31 mouse cellular contexts compared by ENCODE assay signal in genomic region chr4:129862357-129862756, GRCm38 (mm10).
"Had no signal": no experiment of that assay in that cellular context is flagged by ENCODE, and none has a peak within 500 bp of the region (broad histone marks: within the 10 kb centered on the region; RNA-seq: fewer than 3 reads in every experiment).

No protein-coding gene starts in this region.

- H3K9ac ChIP-seq: limb, embryonic 12.5 days; limb, embryonic 13.5 days; limb, embryonic 15.5 days; liver, embryonic 12.5 days; liver, embryonic 13.5 days; liver, embryonic 14.5 days; liver, embryonic 15.5 days; liver, postnatal 0 days; lung, embryonic 14.5 days; lung, embryonic 15.5 days; midbrain, embryonic 12.5 days; midbrain, embryonic 15.5 days; neural tube, embryonic 12.5 days had no signal

- DNase-seq: left cerebral cortex, postnatal 4 days; liver; liver, embryonic 13.5 days; liver, postnatal 0 days; lung, adult 18-20 months; lung, adult 2 months; lung, embryonic 14.5 days; lung, postnatal 10 days; lung, postnatal 14 days; lung, postnatal 36 days; lung, postnatal 4 days; midbrain, embryonic 14.5 days had no signal

- H3K9me3 ChIP-seq: limb, embryonic 10.5 days; limb, embryonic 12.5 days; limb, embryonic 13.5 days; limb, embryonic 15.5 days; liver, embryonic 12.5 days; liver, embryonic 13.5 days; liver, embryonic 15.5 days; lung, embryonic 15.5 days; midbrain, embryonic 10.5 days; midbrain, embryonic 12.5 days; midbrain, embryonic 15.5 days; neural tube, embryonic 12.5 days had no signal

- H3K4me3 ChIP-seq: left cerebral cortex, adult 2 months; limb, embryonic 10.5 days; limb, embryonic 12.5 days; limb, embryonic 13.5 days; limb, embryonic 15.5 days; liver, embryonic 12.5 days; liver, embryonic 13.5 days; liver, embryonic 15.5 days; lung, embryonic 15.5 days; megakaryocyte, embryonic 14.5 days; midbrain, embryonic 10.5 days; midbrain, embryonic 12.5 days; midbrain, embryonic 15.5 days; myocyte; neural tube, embryonic 12.5 days had no signal

- H3K27ac ChIP-seq: left cerebral cortex, adult 2 months; limb, embryonic 10.5 days; limb, embryonic 12.5 days; limb, embryonic 13.5 days; limb, embryonic 15.5 days; liver, embryonic 12.5 days; liver, embryonic 13.5 days; liver, embryonic 14.5 days; liver, embryonic 15.5 days; lung, embryonic 15.5 days; macrophage; midbrain, embryonic 10.5 days; midbrain, embryonic 12.5 days; midbrain, embryonic 15.5 days; neural tube, embryonic 12.5 days had no signal

- H3K36me3 ChIP-seq: limb, embryonic 10.5 days; limb, embryonic 12.5 days; limb, embryonic 13.5 days; limb, embryonic 15.5 days; liver, embryonic 12.5 days; liver, embryonic 13.5 days; liver, embryonic 15.5 days; lung, embryonic 15.5 days; midbrain, embryonic 10.5 days; midbrain, embryonic 12.5 days; midbrain, embryonic 15.5 days; neural tube, embryonic 12.5 days had no signal

- H3K4me1 ChIP-seq: limb, embryonic 10.5 days; limb, embryonic 12.5 days; limb, embryonic 13.5 days; limb, embryonic 15.5 days; liver, embryonic 12.5 days; liver, embryonic 13.5 days; liver, embryonic 15.5 days; lung, embryonic 15.5 days; megakaryocyte, embryonic 14.5 days; midbrain, embryonic 10.5 days; midbrain, embryonic 12.5 days; midbrain, embryonic 15.5 days; neural tube, embryonic 12.5 days had no signal

- H3K4me2 ChIP-seq: limb, embryonic 12.5 days; limb, embryonic 13.5 days; limb, embryonic 15.5 days; liver, embryonic 11.5 days; liver, embryonic 12.5 days; liver, embryonic 13.5 days; liver, embryonic 15.5 days; lung, embryonic 14.5 days; lung, embryonic 15.5 days; midbrain, embryonic 12.5 days; midbrain, embryonic 15.5 days; neural tube, embryonic 12.5 days had no signal

- H3K27me3 ChIP-seq: limb, embryonic 12.5 days; limb, embryonic 13.5 days; limb, embryonic 15.5 days; liver, embryonic 12.5 days; liver, embryonic 13.5 days; liver, embryonic 15.5 days; lung, embryonic 15.5 days; megakaryocyte, embryonic 14.5 days; midbrain, embryonic 12.5 days; midbrain, embryonic 15.5 days; neural tube, embryonic 12.5 days had no signal

- ATAC-seq: liver, embryonic 12.5 days; liver, postnatal 0 days; lung, postnatal 0 days; midbrain, embryonic 15.5 days; midbrain, embryonic 16.5 days had no signal
